Mouse (Mus musculus) lung, postnatal 0 days (tissue): ENCODE measurements at regions not wholly inside any gene's neighbourhood (a gene's known extent, or its start where the extent isn't known, plus 50 kb on each side); places are given as distances from the start of the nearest gene placed in this dataset.

Source experiments
- CTCF ChIP-seq: IDR thresholded peaks from 2 replicates; pipeline ENCODE4 v1.5.1; 2016; ENCODE audit warnings: antibody characterized with exemption, mild to moderate bottlenecking
- EP300 ChIP-seq: IDR thresholded peaks from 2 replicates; pipeline ENCODE4 v1.6.1; 2016; ENCODE audit warnings: antibody characterized with exemption, mild to moderate bottlenecking, control low read depth

GRCm38 (mm10) chr10:118045427-118045826 is 96.2 kb upstream of the Mdm1 start:
- TF ChIP-seq CTCF, result no peak
- TF ChIP-seq EP300, result no peak
